Mouse (Mus musculus) skeletal muscle tissue, postnatal 0 days (tissue): ENCODE results near the gene Sncb. TPM values are rescaled to one million over a fixed set of nuclear protein-coding genes. Genes with fewer than 3 reads are reported as not detected.

Experiments
- polyA plus RNA-seq: library from polyadenylated mRNA; unstranded; fragments of >200 nt; fragmentation: Nextera tagmentation; extraction: Ambion mirVana; gene quantifications from 2 replicates; pipeline ENCODE4 v1.2.1, GENCODE M21; 2015

The Sncb gene
- polyA plus RNA-seq: not detected in 2 replicates

GRCm38 (mm10) chr13:54766192-54766768, at the start of gene Sncb:
Gene Sncb (minus strand): TSS chr13:54766595.

DNA sequence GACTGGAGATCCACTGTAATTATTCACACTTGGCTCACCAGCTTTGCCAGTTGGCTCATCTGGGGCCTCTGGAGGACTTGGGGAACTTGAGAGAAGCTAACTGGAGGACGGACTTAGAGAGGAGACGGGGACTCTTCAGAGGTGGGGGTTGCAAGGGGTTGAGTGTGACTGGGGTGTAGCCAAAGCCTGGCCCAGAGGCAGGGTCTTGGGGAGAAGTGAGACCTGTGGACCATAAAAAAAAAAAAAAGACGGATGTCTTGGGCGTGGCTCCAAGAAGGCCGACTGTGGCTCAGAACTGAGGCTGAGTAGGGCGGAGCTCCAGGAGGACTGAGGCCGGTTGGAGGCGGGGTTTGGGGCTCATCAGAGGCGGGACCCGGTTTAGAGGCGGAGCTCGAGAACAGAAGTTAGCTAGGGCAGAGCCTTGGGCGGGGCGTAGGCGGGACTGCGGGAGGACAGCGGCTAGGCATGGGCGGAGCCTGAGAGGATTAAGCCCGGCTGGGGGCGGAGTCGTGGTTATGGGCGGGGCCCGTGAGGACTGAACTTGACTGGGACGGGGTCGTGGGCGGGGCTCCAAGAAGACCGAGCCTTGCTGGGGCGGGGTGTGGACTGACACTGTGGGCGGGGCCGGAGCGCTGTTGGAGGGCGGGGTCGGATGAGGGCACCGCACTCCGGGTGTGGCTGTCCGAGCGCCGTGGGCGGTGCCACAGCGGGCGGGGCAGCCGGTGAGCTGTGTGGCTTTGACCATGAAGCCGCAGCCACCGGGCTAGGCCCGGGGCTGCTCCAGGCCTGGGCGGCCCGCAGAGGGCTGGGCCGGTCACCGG, 22.6 kb upstream of the Sncb start, which contains the start of gene Tspan17:
TSS of gene Tspan17 (plus strand) at position 638 of the 821 bp plus-strand sequence.

GRCm38 (mm10) chr13:54783698-54784097, 17.3 kb upstream of the Sncb start, which contains the start of gene Eif4e1b:
Gene Eif4e1b (plus strand): TSS chr13:54783998.

GRCm38 (mm10) chr13:54749864-54750411, 16.5 kb downstream of the Sncb start, which contains the start of gene Gprin1:
Gene Gprin1 (minus strand): TSS chr13:54749874.

Other genes starting within 250 kb of the Sncb start
- gene 4833439L19Rik, start 201.2 kb downstream of the Sncb start, polyA plus RNA-seq: 116 and 118 TPM in 2 replicates
- 9.4 and 10.5 TPM in 2 replicates for gene Arl10, start 191.6 kb downstream of the Sncb start, polyA plus RNA-seq
- gene Nop16, start 176.5 kb downstream of the Sncb start, polyA plus RNA-seq: 35.7 and 42.3 TPM in 2 replicates
- gene Higd2a, start 176.4 kb downstream of the Sncb start, polyA plus RNA-seq: 234 and 246 TPM in 2 replicates
- gene Cltb, start 155.3 kb downstream of the Sncb start, polyA plus RNA-seq: 51.2 and 64.8 TPM in 2 replicates
- 26.5 and 27.8 TPM in 2 replicates for gene Faf2, start 144.8 kb downstream of the Sncb start, polyA plus RNA-seq
- 28.0 and 31.9 TPM in 2 replicates for gene Rnf44, start 72.7 kb downstream of the Sncb start, polyA plus RNA-seq
- gene Cdhr2, start 65.1 kb downstream of the Sncb start, polyA plus RNA-seq: not detected in 2 replicates
- 0.10 and 0.15 TPM in 2 replicates for gene Gprin1, start 16.7 kb downstream of the Sncb start, polyA plus RNA-seq
- not detected in 2 replicates for gene Eif4e1b, start 17.4 kb upstream of the Sncb start, polyA plus RNA-seq
- gene Tspan17, start 22.8 kb upstream of the Sncb start, polyA plus RNA-seq: 13.8 and 17.9 TPM in 2 replicates
- gene Unc5a, start 182.8 kb upstream of the Sncb start, polyA plus RNA-seq: 3.2 and 3.6 TPM in 2 replicates